Mouse (Mus musculus) embryonic facial prominence, embryonic 11.5 days (tissue): ENCODE data around the gene Cep295nl. TPM values are rescaled to one million over a fixed set of nuclear protein-coding genes. Genes with fewer than 3 reads are reported as not detected.

Source experiments
- ATAC-seq: fragments of 200-750 bp; cut with Nextera tagmentation; replicated peaks from 2 replicates; pipeline ENCODE4 v1.8.0; 2017; ENCODE audit warnings: low read depth; ENCODE audit not compliant: insufficient number of reproducible peaks, low FRiP score, low TSS enrichment
- DNase-seq: peaks from one replicate; pipeline ENCODE4 v3.0.0-alpha.2; 2015; ENCODE audit warnings: low spot score
- H3K27ac ChIP-seq: fragments of 300-500 bp; sonication (generic); replicated peaks from 2 replicates; pipeline ENCODE4 v1.5.1; 2014; ENCODE audit warnings: mild to moderate bottlenecking, low read depth, low read length, control low read depth
- H3K27me3 ChIP-seq: fragments of 300-500 bp; sonication (generic); 2 replicates; pipeline ENCODE4 v1.6.1; 2014; ENCODE audit warnings: mild to moderate bottlenecking, low read length, moderate library complexity, mixed read lengths; ENCODE audit not compliant: control insufficient read depth, insufficient read depth
- H3K36me3 ChIP-seq: fragments of 300-500 bp; sonication (generic); replicated peaks from 2 replicates; pipeline ENCODE4 v1.6.1; 2014; ENCODE audit warnings: low read depth, mild to moderate bottlenecking, low read length, moderate library complexity, mixed read lengths; ENCODE audit not compliant: control insufficient read depth, insufficient read depth
- H3K4me1 ChIP-seq: fragments of 300-500 bp; sonication (generic); 2 replicates; pipeline ENCODE4 v1.6.1; 2014; ENCODE audit warnings: low read length, mixed read lengths; ENCODE audit not compliant: control insufficient read depth, insufficient read depth
- H3K4me2 ChIP-seq: fragments of 300-500 bp; sonication (generic); 2 replicates; pipeline ENCODE4 v1.6.1; 2014; ENCODE audit warnings: low read depth, mild to moderate bottlenecking, control low read depth, low read length, moderate library complexity
- H3K4me3 ChIP-seq: fragments of 300-500 bp; sonication (generic); 2 replicates; pipeline ENCODE4 v1.5.1; 2014; ENCODE audit warnings: low read depth, low read length, control low read depth
- H3K9ac ChIP-seq: fragments of 300-500 bp; sonication (generic); replicated peaks from 2 replicates; pipeline ENCODE4 v1.6.1; 2014; ENCODE audit warnings: mild to moderate bottlenecking, control low read depth, low read length
- H3K9me3 ChIP-seq: fragments of 300-500 bp; sonication (generic); replicated peaks from 2 replicates; pipeline ENCODE4 v1.6.1; 2016; ENCODE audit warnings: mild to moderate bottlenecking, low read length, inconsistent platforms, mixed read lengths; ENCODE audit not compliant: control insufficient read depth
- WGBS: fragments of 180-500 bp; shearing (Covaris S2); extraction: QIAGEN DNeasy Blood & Tissue Kit; methylation state at CpG from one replicate; pipeline ENCODE4 v1.1.7; 2014; 5-methylcytosine and 5-hydroxymethylcytosine counted together
- polyA plus RNA-seq: library from polyadenylated mRNA; unstranded; fragments of >200 nt; fragmentation: Nextera tagmentation; extraction: Ambion mirVana; gene quantifications from 2 replicates; pipeline ENCODE4 v1.2.1, GENCODE M21; 2014

Gene Cep295nl
- polyA plus RNA-seq, 1 experiment from 2014 or later, result 0.76 TPM

DNA sequence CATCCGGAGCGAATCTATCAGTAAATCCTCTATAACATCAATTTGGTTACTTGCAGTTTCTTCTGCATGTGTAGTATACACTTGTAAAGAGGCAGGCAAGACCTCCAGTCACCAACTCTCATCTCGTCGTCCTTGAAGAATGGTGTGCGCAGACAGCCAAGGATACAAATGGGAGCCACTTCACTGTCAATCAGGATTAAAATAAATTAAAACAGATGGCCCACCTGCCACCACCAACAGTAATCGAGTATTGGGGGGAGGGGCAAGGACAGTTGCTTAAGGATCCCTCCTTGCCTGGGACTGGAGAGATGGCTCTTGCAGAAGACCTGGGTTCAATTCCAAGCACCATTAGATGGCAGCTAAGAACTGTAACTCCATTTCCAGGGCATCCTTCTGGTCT lies 49.6 kb downstream of the Cep295nl start:
- Histone ChIP-seq H3K4me1 (no peaks in the 10 kb centered on the region; the same call in 1 of the 2 replicates), H3K9me3 (no peaks in the 10 kb centered on the region), H3K9ac (no peak overlapping the region), H3K27ac (no peak overlapping the region), H3K36me3 (no peaks in the 10 kb centered on the region), H3K27me3 (no peaks in the 10 kb centered on the region), H3K4me2 (no peak overlapping the region), H3K4me3 (no peak overlapping the region)
- ATAC-seq, result no peak
- 59% methylated on average over 6 of the region's 6 CpGs for WGBS
- DNase-seq, result no peak

DNA sequence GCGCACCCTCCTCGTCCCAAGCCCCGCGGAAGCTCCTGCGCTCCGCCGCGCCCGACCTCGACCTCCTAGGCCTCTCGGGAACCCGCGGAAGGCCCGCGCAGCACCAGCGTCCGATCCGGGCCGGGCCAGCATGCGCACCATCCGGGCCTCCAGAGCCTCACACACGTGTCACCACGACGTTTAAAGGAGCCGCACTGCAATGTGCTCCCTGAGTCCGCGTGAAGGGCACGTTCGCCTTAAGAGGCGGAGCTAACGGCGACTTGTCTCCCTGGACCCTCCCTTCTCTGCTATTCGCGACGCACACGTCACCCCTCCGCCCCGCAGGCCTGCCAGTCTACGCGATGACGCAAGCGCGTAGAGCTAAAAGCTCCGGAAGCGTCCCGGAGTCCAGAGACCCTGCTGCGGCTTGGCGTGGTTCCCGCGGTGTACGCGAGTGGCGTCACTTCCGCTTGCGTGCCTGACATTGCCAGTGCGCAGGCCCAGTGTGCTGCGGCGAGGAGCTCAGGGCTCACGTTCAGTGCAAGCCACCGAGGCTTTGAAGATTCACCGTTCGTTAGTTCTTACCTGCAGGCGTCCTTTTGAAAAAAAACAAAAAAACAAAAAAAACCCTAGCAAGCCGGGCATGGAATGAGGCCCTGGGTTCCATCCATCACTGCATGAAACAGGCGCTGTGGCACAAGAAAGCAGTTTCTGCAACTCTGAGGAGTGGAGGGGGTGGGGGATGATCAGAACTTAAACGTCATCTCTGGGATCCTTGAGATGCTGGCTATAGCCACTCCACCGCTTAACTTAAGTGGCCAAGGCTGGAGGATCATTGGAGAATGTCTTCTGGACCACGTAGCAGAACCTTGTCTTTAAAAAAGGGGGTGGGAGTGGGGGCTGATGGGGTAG lies 52.1 kb downstream of the Cep295nl start, which contains the start of gene Usp36:
Usp36 (minus strand) TSS at position 246 of the 891 bp plus-strand sequence.
- no peaks in the 10 kb centered on the region for H3K9me3 ChIP-seq
- peak within 1 kb of the TSS; percentile 52; the same call in 1 of the 2 replicates for H3K27ac ChIP-seq
- no peaks in the 10 kb centered on the region; the same call in 1 of the 2 replicates for H3K36me3 ChIP-seq
- ATAC-seq (peak; percentile 98), DNase-seq (peak; percentile 100)
- H3K4me3 ChIP-seq, result peak within 1 kb of the TSS; percentile 92
- no peaks in the 10 kb centered on the region; the same call in 1 of the 2 replicates for H3K4me1 ChIP-seq
- peak within 1 kb of the TSS; percentile 83 for H3K4me2 ChIP-seq
- no peaks in the 10 kb centered on the region for H3K27me3 ChIP-seq
- peak within 1 kb of the TSS; percentile 88 for H3K9ac ChIP-seq
- under 1% methylated on average over 68 of the region's 68 CpGs for WGBS

DNA sequence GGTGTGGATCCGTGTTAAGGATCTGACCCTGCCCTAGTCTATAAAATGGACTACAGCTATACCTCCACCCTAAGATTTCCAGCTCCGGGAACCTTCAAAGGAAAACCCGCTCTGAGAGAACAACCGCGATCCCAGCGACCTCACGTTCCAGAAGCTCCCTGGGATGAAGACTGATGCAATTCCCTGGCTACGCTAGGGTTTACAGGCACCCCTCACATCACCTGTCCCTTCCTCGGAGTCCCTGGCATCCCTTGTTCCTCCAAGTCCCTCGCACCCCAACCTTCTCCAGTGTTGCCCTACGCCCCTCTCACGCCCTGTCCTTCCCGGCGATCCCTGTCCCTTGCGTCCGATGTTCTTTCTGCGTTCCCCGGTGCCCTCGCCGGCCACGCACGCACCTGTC lies 52.7 kb downstream of the Cep295nl start:
- H3K4me3 ChIP-seq, result peak overlapping the region; percentile 92
- ATAC-seq, result peak; percentile 10; the same call in 1 of the 2 replicates
- DNase-seq, result peak; percentile 6
- H3K27me3 ChIP-seq, result no peaks in the 10 kb centered on the region
- peaks cover 2% of the 10 kb centered on the region for H3K36me3 ChIP-seq
- H3K9me3 ChIP-seq, result no peaks in the 10 kb centered on the region
- peak overlapping the region; percentile 83 for H3K4me2 ChIP-seq
- H3K9ac ChIP-seq, result peak overlapping the region; percentile 88
- under 1% methylated on average over 22 of the region's 22 CpGs for WGBS
- H3K27ac ChIP-seq, result no peak overlapping the region
- H3K4me1 ChIP-seq, result no peaks in the 10 kb centered on the region; the same call in 1 of the 2 replicates

DNA sequence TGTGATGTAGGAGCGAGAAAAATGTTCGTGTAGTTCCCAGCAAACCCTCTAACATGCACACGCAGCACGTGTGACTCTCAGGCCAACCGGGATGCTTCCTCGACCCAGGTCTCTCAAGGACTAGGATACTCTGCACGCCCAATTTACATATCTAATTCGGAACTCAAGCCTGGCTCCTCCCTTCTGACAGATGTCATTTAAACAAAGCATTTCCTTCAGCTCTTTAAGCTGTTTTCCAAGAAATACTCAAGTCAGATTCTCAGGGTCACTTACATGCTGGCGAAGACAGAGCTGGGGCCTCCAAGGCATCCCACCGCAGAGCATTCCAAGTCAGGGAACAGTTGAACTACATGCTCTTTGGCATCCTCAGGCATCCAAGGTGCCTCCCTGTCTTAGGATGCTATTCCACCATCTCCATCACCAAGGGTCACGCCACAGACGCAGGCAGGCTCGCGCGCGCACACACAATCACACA lies 53.2 kb downstream of the Cep295nl start:
- under 1% methylated on average over 16 of the region's 16 CpGs for WGBS
- Histone ChIP-seq H3K4me1 (no peaks in the 10 kb centered on the region; the same call in 1 of the 2 replicates), H3K9ac (peak overlapping the region; percentile 88), H3K4me3 (peak overlapping the region; percentile 92), H3K27ac (no peak overlapping the region), H3K36me3 (peaks cover 4% of the 10 kb centered on the region), H3K9me3 (no peaks in the 10 kb centered on the region), H3K4me2 (peak overlapping the region; percentile 83), H3K27me3 (no peaks in the 10 kb centered on the region)
- DNase-seq (peak; percentile 40), ATAC-seq (no peak)

DNA sequence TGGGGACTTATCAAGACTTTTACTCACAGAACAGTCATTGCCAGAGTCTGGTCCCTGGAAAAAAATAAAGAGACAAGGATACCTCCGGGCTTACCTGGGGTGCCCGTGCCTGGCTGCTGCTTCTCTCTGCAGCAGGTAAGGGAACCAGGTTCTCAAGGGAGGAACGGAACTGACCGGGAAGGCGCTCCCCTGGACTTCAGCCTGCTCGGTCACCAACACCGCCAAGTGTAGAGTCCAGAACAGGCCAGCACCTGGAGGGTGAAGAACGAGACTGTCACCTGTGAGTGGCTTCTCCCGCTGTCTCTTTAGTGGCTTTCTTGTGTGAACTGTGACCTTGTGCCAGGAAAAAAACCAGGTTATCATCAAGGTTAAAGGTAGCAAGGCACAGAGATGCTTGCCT lies 54.7 kb downstream of the Cep295nl start:
- Histone ChIP-seq H3K4me3 (no peak overlapping the region), H3K4me2 (no peak overlapping the region), H3K27ac (no peak overlapping the region), H3K27me3 (no peaks in the 10 kb centered on the region), H3K9me3 (no peaks in the 10 kb centered on the region), H3K4me1 (no peaks in the 10 kb centered on the region; the same call in 1 of the 2 replicates), H3K36me3 (peaks cover 4% of the 10 kb centered on the region), H3K9ac (no peak overlapping the region)
- DNase-seq (no peak), ATAC-seq (no peak)
- WGBS, result 93% methylated on average over 9 of the region's 9 CpGs

DNA sequence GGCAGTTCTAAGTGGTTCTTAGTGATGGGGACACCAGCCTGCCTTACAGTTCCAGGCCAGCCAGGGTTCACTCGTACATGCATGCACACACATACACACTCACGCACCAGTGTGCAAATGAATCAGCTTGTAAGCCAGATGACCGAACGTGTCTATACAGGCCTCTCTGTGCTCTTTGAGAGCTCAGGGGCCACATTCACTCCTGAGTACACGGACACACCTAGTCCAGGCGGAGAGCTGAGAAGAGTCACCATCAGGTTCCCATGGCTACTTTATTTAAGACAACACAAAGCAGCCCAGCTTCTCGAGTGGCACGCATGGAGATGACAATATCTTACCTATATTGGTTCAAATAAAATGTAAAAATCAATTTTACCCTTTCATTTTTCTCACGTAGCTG lies 55.9 kb downstream of the Cep295nl start:
- Histone ChIP-seq H3K4me3 (no peak overlapping the region), H3K27ac (no peak overlapping the region), H3K36me3 (peaks cover 7% of the 10 kb centered on the region), H3K4me2 (no peak overlapping the region), H3K4me1 (no peaks in the 10 kb centered on the region; the same call in 1 of the 2 replicates), H3K9ac (no peak overlapping the region), H3K27me3 (no peaks in the 10 kb centered on the region), H3K9me3 (no peaks in the 10 kb centered on the region)
- DNase-seq (no peak), ATAC-seq (no peak)
- WGBS, result 93% methylated on average over 9 of the region's 9 CpGs

DNA sequence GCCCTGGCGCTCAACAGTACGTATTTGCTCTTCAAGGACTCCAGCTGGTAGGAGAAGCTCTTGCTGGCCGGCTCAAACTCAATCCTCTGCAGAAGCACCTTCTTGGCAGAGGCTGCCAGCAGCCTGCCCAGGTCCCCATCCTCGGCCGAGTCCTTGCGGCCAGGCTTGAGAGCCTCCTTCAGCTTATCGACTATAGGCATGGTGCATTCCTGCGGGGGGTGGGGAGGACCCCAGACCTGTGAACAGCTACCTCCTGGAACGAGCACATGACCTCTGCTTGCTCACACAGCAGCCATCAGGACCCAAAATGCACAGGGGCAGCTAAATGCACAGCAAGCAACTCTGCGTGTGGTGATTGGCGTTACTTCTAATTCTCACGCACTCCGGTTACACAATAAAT lies 56.5 kb downstream of the Cep295nl start:
- no peak overlapping the region for H3K4me2 ChIP-seq
- peaks cover 7% of the 10 kb centered on the region for H3K36me3 ChIP-seq
- WGBS, result 89% methylated on average over 13 of the region's 13 CpGs

More for the DNA sequence above, 56.5 kb downstream of the Cep295nl start:
- H3K27ac ChIP-seq, result no peak overlapping the region
- no peaks in the 10 kb centered on the region for H3K27me3 ChIP-seq
- H3K9me3 ChIP-seq, result no peaks in the 10 kb centered on the region
- no peaks in the 10 kb centered on the region; the same call in 1 of the 2 replicates for H3K4me1 ChIP-seq
- no peak for DNase-seq
- no peak overlapping the region for H3K4me3 ChIP-seq
- no peak for ATAC-seq
- H3K9ac ChIP-seq, result no peak overlapping the region
